Mouse (Mus musculus): ENCODE data around the gene Ccdc70. TPM values are rescaled to one million over a fixed set of nuclear protein-coding genes. Genes with fewer than 3 reads are reported as not detected.
"Not testable (repeated sequence)": the region's sequence is repeated elsewhere in the genome, so short reads cannot be mapped to it uniquely, and the experiment has no call there.

Gene Ccdc70
- total RNA-seq (2014; rRNA removed): not detected in 2 replicates
- polyA plus RNA-seq (2015; fragmentation: Nextera tagmentation; extraction: Ambion mirVana): not detected in 2 replicates

- Histone ChIP-seq H3K4me1 (ENCODE audit: insufficient read depth) (no peaks in the 10 kb centered on the region), H3K27me3 (ENCODE audit: insufficient read depth, low read length) (no peaks in the 10 kb centered on the region), H3K4me3 (ENCODE audit: low read depth, low read length) (no peak within 1 kb of the TSS), H3K4me2 (ENCODE audit: low read depth) (no peak within 1 kb of the TSS), H3K9me3 (ENCODE audit: low read length) (no peaks in the 10 kb centered on the region), H3K36me3 (ENCODE audit: insufficient read depth) (no peaks in the 10 kb centered on the region), H3K9ac (no peak within 1 kb of the TSS), H3K27ac (ENCODE audit: low read depth, low read length) (no peak within 1 kb of the TSS)
- ATAC-seq (no peak), DNase-seq (no peak)
- TF ChIP-seq CTCF (IDR thresholded peaks at IDR 0.05; ENCODE audit: low read depth): no peak
- 92% methylated on average over 3 of the region's 3 CpGs for WGBS
These were observed at the start of gene Ccdc70 for GRCm38 (mm10) chr8:21969475-21969874. Ccdc70 (plus strand) TSS chr8:21969775.

- H3K4me2 ChIP-seq (ENCODE audit: low read depth); H3K4me3 ChIP-seq (ENCODE audit: low read depth, low read length); H3K27ac ChIP-seq (ENCODE audit: low read depth, low read length); H3K9me3 ChIP-seq (ENCODE audit: low read length); H3K27me3 ChIP-seq (ENCODE audit: insufficient read depth, low read length); H3K36me3 ChIP-seq (ENCODE audit: insufficient read depth); H3K4me1 ChIP-seq (ENCODE audit: insufficient read depth); DNase-seq; ATAC-seq; H3K9ac ChIP-seq: not testable (repeated sequence)
- 68% methylated on average over 3 of the region's 3 CpGs for WGBS
These were observed 38.8 kb upstream of the Ccdc70 start for GRCm38 (mm10) chr8:21930754-21931153.

- Histone ChIP-seq H3K4me2 (ENCODE audit: low read depth) (no peak within 1 kb of the TSS), H3K4me1 (ENCODE audit: insufficient read depth) (no peaks in the 10 kb centered on the region), H3K36me3 (ENCODE audit: insufficient read depth) (no peaks in the 10 kb centered on the region), H3K9me3 (ENCODE audit: low read length) (no peaks in the 10 kb centered on the region), H3K27me3 (ENCODE audit: insufficient read depth, low read length) (no peaks in the 10 kb centered on the region), H3K4me3 (ENCODE audit: low read depth, low read length) (no peak within 1 kb of the TSS), H3K27ac (ENCODE audit: low read depth, low read length) (no peak within 1 kb of the TSS), H3K9ac (no peak within 1 kb of the TSS)
- TF ChIP-seq CTCF (IDR thresholded peaks at IDR 0.05; ENCODE audit: low read depth): no peak
- ATAC-seq (no peak), DNase-seq (no peak)
- 92% methylated on average over 6 of the region's 6 CpGs for WGBS
These were observed 37.0 kb upstream of the Ccdc70 start, which contains the start of gene Defb15 for GRCm38 (mm10) chr8:21932610-21933009. Defb15 (minus strand) TSS chr8:21932710.

- not testable (repeated sequence) for H3K4me3 ChIP-seq (ENCODE audit: low read depth, low read length); H3K9me3 ChIP-seq (ENCODE audit: low read length); H3K4me1 ChIP-seq (ENCODE audit: insufficient read depth); H3K9ac ChIP-seq; H3K27ac ChIP-seq (ENCODE audit: low read depth, low read length); H3K4me2 ChIP-seq (ENCODE audit: low read depth); H3K36me3 ChIP-seq (ENCODE audit: insufficient read depth); ATAC-seq; DNase-seq; H3K27me3 ChIP-seq (ENCODE audit: insufficient read depth, low read length)
- 90% methylated on average over 4 of the region's 4 CpGs for WGBS
These were observed 31.5 kb upstream of the Ccdc70 start, which contains the start of gene Defb35 for GRCm38 (mm10) chr8:21938052-21938451. Defb35 (plus strand) TSS chr8:21938352.

GRCm38 (mm10) chr8:21946462-21946861 is 23.1 kb upstream of the Ccdc70 start, which contains the start of gene Defb13:
Defb13 (plus strand) TSS chr8:21946762.
- Histone ChIP-seq H3K4me3 (ENCODE audit: low read depth, low read length) (no peak within 1 kb of the TSS), H3K4me1 (ENCODE audit: insufficient read depth) (no peaks in the 10 kb centered on the region), H3K27ac (ENCODE audit: low read depth, low read length) (no peak within 1 kb of the TSS), H3K9me3 (ENCODE audit: low read length) (no peaks in the 10 kb centered on the region), H3K9ac (no peak within 1 kb of the TSS), H3K36me3 (ENCODE audit: insufficient read depth) (no peaks in the 10 kb centered on the region), H3K4me2 (ENCODE audit: low read depth) (no peak within 1 kb of the TSS), H3K27me3 (ENCODE audit: insufficient read depth, low read length) (no peaks in the 10 kb centered on the region)
- 77% methylated on average over 6 of the region's 6 CpGs for WGBS
- ATAC-seq (no peak), DNase-seq (no peak)
- TF ChIP-seq CTCF (IDR thresholded peaks at IDR 0.05; ENCODE audit: low read depth): no peak

GRCm38 (mm10) chr8:21947311-21948017 is 22.1 kb upstream of the Ccdc70 start:
- H3K9ac ChIP-seq: no peak overlapping the region
- no peak for DNase-seq

GRCm38 (mm10) chr8:21955321-21955720 is 14.3 kb upstream of the Ccdc70 start:
- WGBS: 4% methylated on average over 9 of the region's 9 CpGs
- Histone ChIP-seq H3K4me2 (ENCODE audit: low read depth) (no peak overlapping the region), H3K4me3 (ENCODE audit: low read depth, low read length) (no peak overlapping the region), H3K27me3 (ENCODE audit: insufficient read depth, low read length) (no peaks in the 10 kb centered on the region), H3K9ac (no peak overlapping the region), H3K27ac (ENCODE audit: low read depth, low read length) (no peak overlapping the region), H3K9me3 (ENCODE audit: low read length) (no peaks in the 10 kb centered on the region), H3K36me3 (ENCODE audit: insufficient read depth) (no peaks in the 10 kb centered on the region), H3K4me1 (ENCODE audit: insufficient read depth) (no peaks in the 10 kb centered on the region)
- peak; percentile 47; the same call in 1 of the 2 replicates for ATAC-seq
- DNase-seq: peak; percentile 71
- peak; percentile 86 for TF ChIP-seq CTCF (IDR thresholded peaks at IDR 0.05; ENCODE audit: low read depth)

More at GRCm38 (mm10) chr8:21947311-21948017, 22.1 kb upstream of the Ccdc70 start:
- no peak for ATAC-seq
- H3K36me3 ChIP-seq (ENCODE audit: insufficient read depth): no peaks in the 10 kb centered on the region
- 57% methylated on average over 9 of the region's 9 CpGs for WGBS
- no peaks in the 10 kb centered on the region for H3K9me3 ChIP-seq (ENCODE audit: low read length)
- H3K27me3 ChIP-seq (ENCODE audit: insufficient read depth, low read length): no peaks in the 10 kb centered on the region
- H3K4me2 ChIP-seq (ENCODE audit: low read depth): no peak overlapping the region
- no peaks in the 10 kb centered on the region for H3K4me1 ChIP-seq (ENCODE audit: insufficient read depth)
- TF ChIP-seq CTCF (IDR thresholded peaks at IDR 0.05; ENCODE audit: low read depth): no peak
- no peak overlapping the region for H3K27ac ChIP-seq (ENCODE audit: low read depth, low read length)
- no peak overlapping the region for H3K4me3 ChIP-seq (ENCODE audit: low read depth, low read length)
